Mouse (Mus musculus) subcutaneous adipose tissue, adult 2 months (tissue): Measurements from ENCODE around the gene Olfr456. TPM values are rescaled to one million over a fixed set of nuclear protein-coding genes. Genes with fewer than 3 reads are reported as not detected.

Experiments
- polyA plus RNA-seq: library from polyadenylated mRNA; depleted of rRNA; stranded (reverse); fragments of >200 nt; gene quantifications from 2 replicates; pipeline ENCODE4 v1.2.3, GENCODE M21; 2012; ENCODE audit warnings: low replicate concordance; rRNA removed

The Olfr456 gene
- not detected in 2 replicates for polyA plus RNA-seq

DNA sequence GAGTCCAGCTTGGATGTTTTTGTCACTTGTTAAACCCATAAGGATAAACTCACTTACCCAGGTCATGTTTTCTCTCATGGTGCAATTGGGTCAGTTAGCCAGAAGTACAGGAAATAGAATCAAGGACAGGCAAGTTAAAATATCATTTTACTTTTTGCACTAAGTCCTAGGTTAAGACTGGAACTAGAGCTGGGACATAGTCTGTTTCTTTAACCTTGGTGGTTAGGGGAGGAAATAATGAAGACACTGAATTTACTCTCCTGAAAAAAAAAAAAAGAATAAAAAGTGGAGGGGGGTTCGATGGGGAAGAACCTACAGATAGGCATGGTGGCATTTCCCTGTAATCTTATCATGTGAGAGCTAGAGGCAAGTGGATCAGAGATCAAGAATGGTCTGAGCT is at the start of gene Olfr456:
Olfr456 (minus strand) TSS at position 101 of the 400 bp plus-strand sequence.

GRCm38 (mm10) chr6:42476235-42476634 is 10.8 kb downstream of the Olfr456 start, which contains the start of gene Olfr457:
Gene Olfr457 (minus strand): TSS chr6:42476335.

GRCm38 (mm10) chr6:42465096-42465495 is 21.9 kb downstream of the Olfr456 start, which contains the start of gene Olfr458:
Gene Olfr458 (minus strand): TSS chr6:42465196.

Other genes with a start within 250 kb of the Olfr456 start
- 38.4 and 87.4 TPM in 2 replicates for gene Gstk1, start 241.3 kb downstream of the Olfr456 start, polyA plus RNA-seq
- gene Tmem139, start 225.2 kb downstream of the Olfr456 start, polyA plus RNA-seq: 1.5 TPM in 1 of 2 replicates, not detected in the other
- 21.7 and 43.2 TPM in 2 replicates for gene Casp2, start 222.2 kb downstream of the Olfr456 start, polyA plus RNA-seq
- gene Clcn1, start 200.5 kb downstream of the Olfr456 start, polyA plus RNA-seq: 0.07 and 0.12 TPM in 2 replicates
- gene Fam131b, start 162.6 kb downstream of the Olfr456 start, polyA plus RNA-seq: 1.6 and 5.7 TPM in 2 replicates
- 146 and 348 TPM in 2 replicates for gene Zyx, start 137.6 kb downstream of the Olfr456 start, polyA plus RNA-seq
- 1.2 and 11.6 TPM in 2 replicates for gene Epha1, start 113.9 kb downstream of the Olfr456 start, polyA plus RNA-seq
- 0.19 and 0.63 TPM in 2 replicates for gene Tas2r143, start 87.0 kb downstream of the Olfr456 start, polyA plus RNA-seq
- 0.14 TPM in 1 of 2 replicates, not detected in the other for gene Tas2r135, start 81.8 kb downstream of the Olfr456 start, polyA plus RNA-seq
- gene Tas2r126, start 52.7 kb downstream of the Olfr456 start, polyA plus RNA-seq: not detected in 2 replicates
- not detected in 2 replicates for gene Olfr458, start 22.0 kb downstream of the Olfr456 start, polyA plus RNA-seq
- not detected in 2 replicates for gene Olfr457, start 10.9 kb downstream of the Olfr456 start, polyA plus RNA-seq
- not detected in 2 replicates for gene Olfr455, start 60.4 kb upstream of the Olfr456 start, polyA plus RNA-seq
- gene Tcaf3, start 110.5 kb upstream of the Olfr456 start, polyA plus RNA-seq: 0.06 TPM in 1 of 2 replicates, not detected in the other
- gene Tcaf2, start 158.0 kb upstream of the Olfr456 start, polyA plus RNA-seq: 5.7 and 6.4 TPM in 2 replicates
- 60.2 and 68.9 TPM in 2 replicates for gene Tcaf1, start 222.9 kb upstream of the Olfr456 start, polyA plus RNA-seq